Mouse (Mus musculus) hematopoietic stem cell, adult 5-6 weeks (primary cell): ENCODE results near the gene Slc16a11. TPM values are rescaled to one million over a fixed set of nuclear protein-coding genes. Genes with fewer than 3 reads are reported as not detected.
A peak's percentile ranks its signal among the peaks of the same experiment; 100 is the strongest.

Source experiments
- ATAC-seq, 2 experiments: fragments of 125-278 bp in 1 of 2; replicated peaks in 1 of 2; 2 replicates each; pipeline ENCODE4 v1.8.0; 2016 to 2017; ENCODE audit warnings: inconsistent platforms in 2 of 2, mild to moderate bottlenecking in 2 of 2, moderate number of reproducible peaks in 2 of 2, low read depth in 1 of 2, moderate TSS enrichment in 1 of 2; ENCODE audit not compliant: low FRiP score in 2 of 2, poor library complexity in 2 of 2, severe bottlenecking in 2 of 2, insufficient read depth in 1 of 2, low TSS enrichment in 1 of 2
- total RNA-seq: library from RNA; stranded (forward); fragments of 172-1452, 232-1000 nt; gene quantifications from 2 replicates; pipeline ENCODE4 v1.2.3, GENCODE M21; 2017

Slc16a11 gene
- total RNA-seq, 1 experiment from 2014 or later, result 5.9 TPM

DNA sequence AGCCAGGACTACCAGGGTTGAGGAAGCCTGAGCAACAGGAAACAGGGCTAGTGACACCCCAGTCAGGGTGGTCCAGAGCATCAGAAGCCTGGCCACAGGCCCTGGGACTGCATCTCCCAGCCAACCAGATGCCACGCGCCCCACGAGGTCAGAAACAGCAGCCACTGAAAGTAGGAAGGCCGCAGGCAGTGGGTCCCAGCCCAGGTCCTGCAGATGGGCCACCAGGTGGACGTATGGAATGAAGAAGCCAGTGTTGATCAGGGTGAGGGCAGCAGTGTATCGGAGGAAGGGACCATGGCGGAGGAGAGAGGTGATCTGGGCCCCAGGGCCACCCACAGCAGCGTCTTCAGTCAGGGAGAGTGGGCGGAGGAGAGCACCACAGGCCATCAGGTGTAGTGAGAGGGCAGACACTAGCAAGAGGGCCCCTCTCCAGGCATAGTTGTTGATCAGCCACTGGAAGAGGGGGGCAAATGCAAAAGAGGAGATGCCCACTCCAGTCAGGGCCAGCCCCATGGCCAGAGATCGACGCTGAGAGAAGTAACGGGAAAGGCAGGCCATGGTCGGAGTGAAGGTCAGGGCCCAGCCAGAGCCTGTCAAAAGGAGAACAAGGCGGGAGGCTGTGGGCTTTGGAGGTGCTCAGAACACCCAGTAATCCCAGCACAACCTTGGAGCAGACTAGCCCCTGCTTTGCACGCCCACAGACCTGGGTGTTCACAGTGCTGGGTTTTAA is 6.4 kb downstream of the Slc16a11 start:
- ATAC-seq, result no peak

DNA sequence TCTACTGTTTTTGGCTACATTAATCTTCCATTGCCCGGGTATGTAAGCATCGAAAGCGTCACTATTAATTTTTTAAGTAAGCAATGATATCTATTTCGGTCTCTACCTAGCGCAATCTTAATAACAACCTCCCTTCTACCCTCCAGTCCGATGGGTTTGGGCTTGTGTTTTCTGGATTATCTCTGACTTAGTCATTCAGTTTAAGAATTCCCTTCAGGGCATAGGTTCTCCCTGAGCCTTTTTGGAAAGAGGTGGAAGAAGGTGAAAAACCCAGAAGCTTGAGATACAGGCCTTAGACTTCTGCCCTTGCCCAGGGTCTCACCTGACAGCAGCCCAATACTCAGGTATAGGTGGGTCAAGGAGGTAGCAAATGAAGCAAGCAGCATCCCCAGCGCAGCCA is 7.3 kb downstream of the Slc16a11 start:
- no peak for ATAC-seq

GRCm38 (mm10) chr11:70220323-70220722 is 7.8 kb downstream of the Slc16a11 start:
- ATAC-seq, result no peak

- peak; percentile 78 to 84 for ATAC-seq
Measured at GRCm38 (mm10) chr11:70220731-70221602, 8.4 kb downstream of the Slc16a11 start, which contains the start of gene Slc16a13. Slc16a13 (minus strand) TSS chr11:70221064.

GRCm38 (mm10) chr11:70221603-70222500 is 9.3 kb downstream of the Slc16a11 start:
- ATAC-seq, result peak; percentile 4 to 29; a peak in 2 of 4 replicates

GRCm38 (mm10) chr11:70223724-70224123 is 11.2 kb downstream of the Slc16a11 start:
- 0 out of 4 replicates have a peak, but pooled peaks of 1 of the 2 experiments have one; percentile 15 for ATAC-seq

DNA sequence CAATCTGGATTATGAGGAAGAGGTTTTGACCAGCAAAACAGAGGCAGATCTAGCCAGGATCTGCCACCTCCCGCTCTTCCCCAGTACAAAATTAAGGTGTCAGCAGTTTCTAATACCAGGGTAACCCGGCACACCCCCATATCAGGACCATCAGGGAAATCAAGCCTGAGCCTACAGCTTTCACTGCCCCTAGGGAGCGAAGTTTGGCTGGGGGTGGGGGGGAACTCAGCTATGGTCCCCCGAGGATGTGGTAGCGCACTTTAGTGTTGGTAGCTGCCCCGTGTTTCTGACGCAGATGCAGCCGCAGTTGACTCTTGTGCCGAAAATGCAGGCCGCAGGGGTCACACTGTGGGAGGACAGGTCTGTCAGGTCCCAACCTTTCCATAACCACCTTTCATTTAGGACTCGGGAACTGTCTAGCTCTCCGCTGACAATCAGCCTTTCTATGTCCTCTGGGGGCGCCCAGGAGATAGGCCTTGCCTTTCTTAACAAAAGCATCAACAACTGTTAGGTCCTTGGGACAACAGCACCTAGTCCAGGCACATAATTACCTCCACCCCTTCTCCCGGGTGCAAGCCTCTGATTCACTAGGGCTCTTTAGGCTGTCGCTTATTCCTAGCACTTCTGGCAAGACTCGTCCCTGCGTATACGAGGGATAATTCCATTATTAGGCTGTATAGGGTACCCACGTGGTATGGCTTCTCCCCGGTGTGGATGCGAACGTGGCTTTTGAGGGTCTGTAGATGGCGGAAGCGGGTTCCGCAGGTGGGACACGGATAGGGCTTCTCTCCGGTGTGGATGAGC is 13.4 kb downstream of the Slc16a11 start:
- ATAC-seq, result no peak

DNA sequence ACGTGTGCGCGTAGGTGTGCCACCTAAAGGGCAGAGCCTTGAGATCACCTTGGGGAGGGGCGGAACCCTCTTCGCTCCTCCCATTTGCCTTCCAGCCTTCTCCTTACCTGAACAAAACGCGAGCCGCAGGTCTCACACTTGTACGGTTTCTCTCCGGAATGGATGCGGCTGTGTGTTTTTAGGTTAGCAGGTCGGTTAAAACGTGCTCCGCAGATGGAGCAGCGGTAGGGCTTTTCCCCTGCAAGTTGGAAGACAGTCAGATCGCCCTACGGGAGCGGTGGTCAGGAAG is 14.0 kb downstream of the Slc16a11 start:
- no peak for ATAC-seq

DNA sequence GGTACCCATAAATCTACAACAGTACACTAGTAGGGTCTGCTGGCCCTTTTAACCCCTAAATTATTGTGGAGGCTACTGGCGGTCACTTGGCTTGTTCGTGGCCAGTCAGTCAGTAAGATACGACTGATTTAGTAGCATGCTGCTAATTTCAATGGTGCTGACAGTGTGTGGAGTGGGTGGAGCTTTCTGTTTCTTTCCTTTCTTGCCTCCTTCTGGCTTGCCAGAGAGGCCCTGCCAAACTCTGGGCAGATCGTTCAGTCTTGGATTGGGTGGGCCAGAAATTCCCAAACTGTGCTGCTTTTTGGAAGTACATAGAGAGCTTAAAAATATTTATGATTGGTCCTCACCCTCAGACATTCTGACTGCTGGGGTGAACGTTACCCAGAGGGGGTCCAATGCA is 14.6 kb downstream of the Slc16a11 start:
- ATAC-seq, result no peak

DNA sequence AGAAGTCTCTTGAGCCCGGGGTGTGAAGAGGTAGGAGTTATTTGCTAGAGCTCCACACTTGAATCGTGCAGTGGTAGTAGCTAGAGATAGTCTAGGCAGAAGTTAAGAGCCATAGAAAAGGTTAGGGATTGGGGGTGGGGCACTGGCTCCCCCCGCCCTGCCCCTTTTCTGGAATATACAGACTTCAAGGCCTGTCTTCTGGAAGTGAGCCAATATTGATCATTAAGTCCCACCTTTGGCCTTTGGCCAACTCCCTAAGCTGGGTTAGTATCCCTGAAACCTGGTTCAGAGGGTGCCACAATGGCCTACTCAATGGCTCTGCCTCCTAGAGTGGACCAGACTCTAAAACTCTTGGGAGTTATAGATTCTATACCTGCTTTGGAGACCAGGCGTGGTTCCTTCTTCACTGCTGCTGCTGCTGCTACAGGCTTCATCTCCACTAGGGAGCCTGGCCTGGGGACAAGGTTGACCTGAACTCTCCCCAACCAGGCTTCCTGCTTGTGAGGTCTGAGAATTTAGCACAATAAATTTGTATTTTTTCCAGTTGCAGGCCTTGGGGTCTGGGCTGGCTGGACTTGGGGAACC is 15.2 kb downstream of the Slc16a11 start:
- ATAC-seq, result no peak

DNA sequence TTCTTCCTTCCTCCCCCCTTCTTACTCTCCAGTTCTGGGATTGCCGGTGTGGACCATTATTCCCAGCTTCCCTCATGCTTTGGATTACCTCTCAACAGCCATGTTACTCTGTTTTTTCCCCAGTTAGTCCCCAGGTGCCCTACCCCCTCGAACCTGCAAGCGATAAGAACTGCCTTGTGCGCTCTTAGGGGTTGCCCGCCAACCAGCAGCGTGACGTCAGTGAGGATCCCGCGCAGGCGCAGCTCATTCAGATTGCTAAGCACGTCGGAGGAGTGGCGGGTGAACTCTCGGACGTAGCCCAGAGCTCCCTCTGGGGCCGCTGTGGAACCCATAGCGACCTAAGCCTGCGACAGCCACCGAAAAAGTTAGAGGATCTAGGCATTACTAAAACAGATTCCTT is 16.3 kb downstream of the Slc16a11 start:
- ATAC-seq, result peak; percentile 46 to 63

- ATAC-seq, result no peak
Measured at GRCm38 (mm10) chr11:70229260-70230010, 16.9 kb downstream of the Slc16a11 start, which contains the start of gene Bcl6b. Bcl6b (minus strand) TSS chr11:70229798.

DNA sequence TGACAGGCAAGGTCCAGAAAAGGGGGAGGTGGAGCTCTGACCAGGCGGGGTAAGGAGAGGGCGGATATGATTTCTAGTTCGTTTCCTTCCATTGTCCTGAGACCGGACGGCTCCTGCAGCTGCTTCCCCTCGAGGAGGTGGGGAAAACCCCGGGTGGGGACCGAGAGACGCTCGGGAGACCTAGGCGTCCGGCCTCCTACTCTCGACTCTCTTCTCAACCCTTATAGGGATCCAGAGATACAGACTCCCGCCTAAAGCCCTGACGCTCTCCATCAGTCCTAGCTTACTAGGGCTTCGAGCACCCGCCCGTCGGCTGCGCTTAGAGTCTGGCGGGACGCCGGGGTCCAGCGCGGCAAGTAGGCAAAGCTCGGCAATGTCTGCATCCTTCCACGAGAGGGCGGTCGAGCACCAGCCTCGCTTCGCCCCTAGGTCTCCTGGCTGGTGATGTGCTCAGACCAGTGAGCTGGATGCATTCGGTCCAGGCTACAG is 17.7 kb downstream of the Slc16a11 start:
- ATAC-seq, result peak; percentile 79 to 83

DNA sequence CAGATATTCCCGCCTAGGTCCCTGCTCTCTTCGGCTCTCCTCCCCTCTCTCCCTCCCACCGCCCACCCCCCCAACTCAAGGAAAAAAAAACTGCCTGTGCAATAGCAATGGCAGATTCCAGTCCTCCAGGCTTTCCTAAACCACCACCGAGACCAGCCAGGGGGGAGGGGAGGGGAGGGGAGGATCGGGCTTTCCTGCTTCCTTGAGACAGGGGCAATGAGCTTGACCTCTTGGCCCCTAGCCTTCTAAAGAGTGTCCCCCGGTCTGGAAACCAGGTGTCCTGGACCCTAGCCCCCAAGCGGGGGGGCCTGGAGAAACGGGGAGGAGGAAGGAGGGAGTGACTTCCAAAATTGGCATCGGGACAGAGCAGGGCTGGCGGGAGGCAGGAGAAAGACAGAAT is 20.0 kb downstream of the Slc16a11 start:
- no peak for ATAC-seq

DNA sequence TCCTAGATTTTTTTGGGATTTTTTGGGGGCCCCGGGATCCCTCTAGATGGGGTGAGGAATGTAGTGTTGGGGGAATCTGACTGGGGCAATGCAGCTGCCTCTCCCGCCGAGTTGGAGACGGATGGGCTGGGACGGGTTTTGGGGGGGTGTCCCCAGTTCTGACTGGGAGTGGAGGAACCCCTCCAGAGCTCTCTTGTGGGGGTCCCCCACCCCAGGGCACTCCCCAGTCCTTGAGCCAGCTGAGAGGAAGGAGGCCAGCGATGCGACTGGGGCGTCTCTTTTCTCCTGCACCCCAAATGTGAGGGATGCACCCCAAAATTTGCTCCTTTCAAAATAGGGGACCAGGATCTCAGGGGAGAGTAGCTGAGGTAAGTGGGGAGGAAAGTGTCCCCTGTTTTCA is 20.5 kb downstream of the Slc16a11 start:
- no peak for ATAC-seq

DNA sequence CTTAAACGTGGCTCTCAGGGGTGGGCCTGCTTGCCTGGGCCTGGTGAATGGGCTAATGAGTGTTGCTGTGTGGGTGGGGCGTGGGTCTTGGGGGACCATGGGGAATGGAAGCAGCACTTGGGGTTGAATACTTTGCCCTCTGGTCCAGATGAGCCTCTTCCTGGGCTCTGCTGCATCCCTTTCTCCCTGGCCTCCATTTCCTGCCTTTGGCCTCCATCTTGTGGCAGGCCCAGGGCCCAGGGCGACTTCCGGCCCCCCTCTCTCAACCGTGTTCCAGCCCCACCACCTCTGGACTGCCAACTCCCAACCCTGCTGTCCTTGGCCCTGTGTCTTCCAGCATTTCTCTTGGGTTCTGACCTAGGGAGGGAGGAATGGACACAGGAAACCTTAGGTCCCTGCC is 21.5 kb downstream of the Slc16a11 start:
- no peak for ATAC-seq
